Mouse (Mus musculus): ENCODE results near the gene Tfeb.

Tfeb gene

GRCm38 (mm10) chr17:47754246-47754645 lies 17.4 kb downstream of the Tfeb start:
- DNase-seq = no peak

DNA sequence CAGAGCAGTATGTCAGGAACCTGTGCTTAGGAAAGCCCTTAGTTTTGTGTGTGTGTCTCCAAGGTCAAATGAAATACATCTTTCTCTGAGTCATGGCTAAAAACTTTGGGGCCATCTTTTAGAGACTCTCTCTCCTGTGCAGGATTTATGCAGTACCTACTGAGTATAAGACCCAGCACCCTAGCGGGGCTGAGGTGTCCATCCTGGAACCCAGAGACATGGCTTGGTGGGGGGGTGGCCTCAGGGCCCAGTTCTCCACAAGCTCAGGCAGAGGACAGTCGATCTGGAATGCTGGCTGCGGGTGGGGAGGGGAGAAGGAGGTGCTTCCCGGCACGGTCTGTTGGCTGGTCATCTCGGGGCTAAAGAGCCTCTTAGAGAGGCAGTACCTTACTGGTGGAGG lies 19.5 kb downstream of the Tfeb start:
- no peak for DNase-seq

DNA sequence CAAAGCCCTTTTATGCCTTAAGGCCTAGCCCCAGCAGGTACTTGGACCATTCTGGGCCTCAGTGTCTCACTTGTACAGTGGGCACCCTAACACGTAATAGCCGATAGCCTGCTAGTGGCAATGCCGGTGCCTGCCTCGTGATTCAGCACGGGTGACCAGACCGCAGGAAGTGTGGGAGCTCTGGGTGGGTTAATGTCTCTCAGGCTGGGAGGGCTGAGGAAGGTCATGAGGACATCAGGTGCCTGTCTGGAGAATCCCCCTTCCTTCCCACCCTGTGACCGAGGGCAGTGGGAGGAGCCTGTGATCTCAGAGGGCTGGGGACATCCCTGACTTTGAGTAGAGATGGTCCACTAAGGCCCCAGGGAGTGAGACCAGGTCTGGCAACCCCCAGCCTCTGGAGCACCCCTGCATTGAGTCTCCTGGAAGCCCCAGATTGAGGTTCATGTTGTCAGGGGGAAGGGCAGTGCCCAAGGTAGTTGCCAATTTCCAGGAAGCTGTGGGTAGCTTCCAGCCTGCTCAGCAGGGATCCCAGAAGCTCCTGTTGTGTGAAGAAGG lies 20.3 kb downstream of the Tfeb start:
- no peak for DNase-seq

- no peak for DNase-seq
These were observed 23.0 kb downstream of the Tfeb start for GRCm38 (mm10) chr17:47759702-47760410.

GRCm38 (mm10) chr17:47762028-47762427 lies 25.2 kb downstream of the Tfeb start:
- no peak for DNase-seq

GRCm38 (mm10) chr17:47762518-47763340 lies 25.9 kb downstream of the Tfeb start:
- peak; percentile 76 for DNase-seq

DNA sequence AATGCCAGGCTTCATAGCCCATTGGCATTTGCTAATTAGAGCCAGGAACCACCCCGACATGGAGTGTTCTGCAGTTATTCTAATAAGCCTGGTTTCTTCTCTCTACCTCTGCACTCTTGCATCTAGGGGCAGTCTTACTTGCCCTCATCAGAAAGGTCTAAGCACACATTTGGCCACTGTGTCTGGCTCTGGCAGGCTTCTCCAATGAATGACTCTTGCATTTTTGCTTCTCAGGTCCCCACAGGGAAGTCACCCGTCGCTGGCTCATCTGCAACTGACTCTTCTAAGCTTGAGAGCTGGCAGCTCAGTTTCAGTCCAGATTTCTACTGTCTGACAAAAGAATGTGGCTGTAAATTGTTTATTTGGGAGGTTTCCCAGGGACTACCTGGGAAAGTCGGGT lies 29.2 kb downstream of the Tfeb start:
- no peak for DNase-seq

DNA sequence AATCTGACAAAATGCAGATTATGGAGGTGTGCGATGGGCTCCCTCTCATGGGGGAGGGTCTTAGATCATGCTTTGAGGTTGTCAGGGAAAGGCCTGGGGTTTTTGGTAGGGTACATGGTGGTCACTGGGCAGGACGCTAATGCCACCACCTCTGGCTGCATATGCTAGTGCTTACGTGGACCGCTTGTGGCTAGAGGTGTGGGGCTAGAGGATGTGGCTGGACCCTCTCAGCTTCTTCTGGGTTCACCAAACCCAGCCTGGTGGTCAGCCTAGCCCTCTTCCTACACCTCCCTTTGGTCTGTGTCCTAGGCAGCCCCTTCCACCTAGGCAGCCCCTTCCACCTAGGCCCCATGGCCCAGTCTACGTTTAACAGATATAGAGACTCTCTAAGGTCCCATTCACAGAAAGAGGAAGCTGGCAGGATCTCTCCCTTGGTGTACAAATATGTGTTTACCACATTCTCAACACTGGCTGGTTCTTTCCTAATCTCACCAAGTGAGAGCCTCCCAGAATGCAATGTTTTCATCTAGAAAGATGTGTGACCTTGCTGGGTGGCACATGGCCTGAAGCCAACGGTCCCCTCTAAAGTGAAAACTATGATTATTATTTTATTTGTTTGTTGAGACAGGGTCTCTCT lies 29.7 kb downstream of the Tfeb start:
- no peak for DNase-seq

- no peak for DNase-seq
These were observed 30.2 kb downstream of the Tfeb start for GRCm38 (mm10) chr17:47767081-47767455.

DNA sequence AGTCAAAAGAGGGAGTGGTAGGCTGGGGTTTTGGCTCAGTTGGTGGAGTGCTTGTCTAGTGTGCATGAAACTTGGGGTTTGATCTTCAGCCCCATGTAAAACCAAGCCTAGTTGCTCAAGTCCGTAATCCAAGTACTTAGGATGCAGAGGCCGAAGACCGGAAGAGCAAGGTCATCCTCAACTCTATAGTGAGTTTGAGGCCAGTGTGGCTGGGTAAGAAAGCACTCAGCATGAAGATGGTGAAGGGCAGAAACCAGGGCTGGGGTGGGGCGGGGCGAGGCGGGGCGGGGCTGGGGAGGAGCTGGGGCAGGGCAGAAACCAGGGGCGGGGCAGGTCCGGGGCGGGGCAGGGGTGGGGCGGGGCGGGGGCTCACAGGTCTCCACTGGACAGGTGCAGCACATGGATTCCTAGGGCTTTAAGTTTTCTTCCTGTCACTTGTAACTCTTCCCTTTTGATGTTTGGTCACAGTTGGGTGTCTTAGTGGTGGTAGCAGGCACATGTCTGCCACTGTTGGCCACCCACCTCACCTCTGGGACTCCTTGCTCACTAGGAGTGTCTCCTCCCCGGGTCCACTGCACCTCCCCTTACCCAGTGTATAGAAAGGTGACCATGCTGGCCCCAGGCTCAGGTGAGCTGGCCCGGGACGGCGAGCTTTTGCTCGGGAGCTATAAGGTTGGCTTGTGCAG lies 30.8 kb downstream of the Tfeb start:
- DNase-seq = no peak

DNA sequence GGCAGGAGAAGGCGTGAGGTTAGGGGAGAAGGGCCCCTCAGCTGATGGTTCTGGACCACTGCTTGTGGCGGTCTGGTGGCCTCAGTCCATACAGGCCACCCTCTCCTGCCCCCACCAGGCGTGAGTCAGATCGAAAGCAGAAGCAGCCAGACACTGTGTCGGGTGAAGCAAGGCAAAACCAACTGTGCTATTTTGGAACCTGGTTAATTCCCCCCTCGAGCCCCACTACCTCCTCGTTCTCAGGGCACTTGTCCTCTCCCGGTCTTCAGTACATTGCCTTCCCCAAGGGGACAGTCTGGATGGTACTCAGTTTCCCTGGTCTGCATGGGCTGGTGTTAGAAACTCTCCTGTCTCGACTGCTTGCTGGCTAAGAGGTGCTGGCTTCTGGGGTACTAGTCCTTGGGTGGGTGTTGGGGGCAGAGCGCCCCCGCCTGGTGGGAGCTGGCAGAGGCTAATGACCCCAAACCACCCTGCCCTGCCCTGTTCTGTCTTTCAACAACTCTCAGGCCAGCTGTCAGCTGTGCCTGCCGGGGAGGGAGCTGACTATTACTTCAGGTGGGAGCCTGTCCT lies 32.0 kb downstream of the Tfeb start:
- DNase-seq = no peak

GRCm38 (mm10) chr17:47769389-47770299 lies 32.8 kb downstream of the Tfeb start:
- DNase-seq = no peak

DNA sequence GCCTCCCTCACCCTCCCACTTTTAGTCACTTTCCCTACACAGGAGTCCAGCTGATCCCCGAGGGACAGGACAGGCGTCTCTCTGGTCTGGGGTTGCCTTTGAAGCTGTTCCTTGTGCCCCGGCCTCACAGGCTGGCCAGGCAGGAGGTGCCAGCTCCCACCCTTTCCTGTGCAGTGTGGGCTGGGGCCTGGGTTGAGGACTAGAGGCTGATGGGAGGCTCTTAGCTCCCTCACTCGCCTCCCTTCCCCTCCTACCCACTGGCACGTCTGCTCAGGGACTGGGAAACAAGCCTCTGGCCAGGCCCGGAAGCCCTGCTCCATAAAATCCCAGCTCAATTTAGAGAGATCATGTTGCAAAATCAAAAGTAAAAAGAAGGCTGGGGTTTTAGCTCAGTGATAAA lies 36.8 kb downstream of the Tfeb start:
- DNase-seq = no peak

GRCm38 (mm10) chr17:47777141-47777540 lies 40.3 kb downstream of the Tfeb start:
- no peak for DNase-seq

GRCm38 (mm10) chr17:47780470-47780869 lies 43.6 kb downstream of the Tfeb start:
- DNase-seq = no peak

GRCm38 (mm10) chr17:47782486-47782885 lies 45.7 kb downstream of the Tfeb start:
- DNase-seq = no peak

- no peak for DNase-seq
These were observed 46.8 kb downstream of the Tfeb start for GRCm38 (mm10) chr17:47783445-47784223.

DNA sequence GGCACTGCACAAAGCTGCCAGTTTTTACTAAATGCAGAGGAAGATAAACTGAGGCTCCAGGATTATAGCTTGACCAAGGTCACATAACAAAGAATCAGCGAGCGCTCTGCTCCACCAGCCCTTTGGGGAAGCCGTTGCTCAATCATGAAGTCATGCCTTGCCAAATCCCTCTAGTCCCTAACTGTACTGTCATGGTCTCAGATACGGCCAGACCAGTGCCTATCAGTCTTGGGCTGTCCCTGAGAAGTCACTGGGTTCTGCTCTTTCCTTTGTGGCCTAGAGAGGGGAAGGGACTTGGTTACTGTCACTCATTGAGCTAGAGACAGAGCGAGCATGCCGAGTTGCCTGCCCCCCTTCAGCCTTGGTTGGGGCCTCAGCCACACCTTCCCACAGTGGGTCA lies 47.6 kb downstream of the Tfeb start:
- DNase-seq = no peak

GRCm38 (mm10) chr17:47787632-47788031 lies 50.8 kb downstream of the Tfeb start:
- DNase-seq = no peak

GRCm38 (mm10) chr17:47788306-47788705 lies 51.5 kb downstream of the Tfeb start:
- no peak for DNase-seq

DNA sequence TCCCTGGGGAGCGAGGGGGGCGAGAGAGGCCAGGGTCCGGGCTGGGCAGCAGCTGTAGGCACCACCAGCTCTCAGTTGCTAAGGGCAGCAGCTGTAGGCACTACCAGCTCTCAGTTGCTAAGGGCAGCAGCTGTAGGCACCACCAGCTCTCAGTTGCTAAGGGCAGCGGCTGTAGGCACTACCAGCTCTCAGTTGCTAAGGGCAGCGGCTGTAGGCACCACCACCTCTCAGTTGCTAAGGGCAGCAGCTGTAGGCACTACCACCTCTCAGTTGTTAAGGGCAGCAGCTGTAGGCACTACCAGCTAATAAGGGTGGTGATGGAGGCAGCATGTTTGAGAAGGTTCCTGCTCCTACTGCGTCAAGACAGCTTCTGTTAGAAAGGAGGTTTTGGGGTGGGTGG lies 52.2 kb downstream of the Tfeb start:
- DNase-seq = no peak
